Mouse (Mus musculus): ENCODE results near the gene Wasf2. TPM values are rescaled to one million over a fixed set of nuclear protein-coding genes. Genes with fewer than 3 reads are reported as not detected.
"Not testable (repeated sequence)": the region's sequence is repeated elsewhere in the genome, so short reads cannot be mapped to it uniquely, and the experiment has no call there.

Wasf2 gene
- polyA plus RNA-seq, 1 experiment = 8.8 TPM

- TF ChIP-seq GATA1 (IDR thresholded peaks at IDR 0.05; ENCODE audit: low read length) (no peak), TAL1 (IDR thresholded peaks at IDR 0.05; ENCODE audit: low read length) (no peak)
- no peak overlapping the region for H3K4me3 ChIP-seq (replicated peaks)
- no peaks in the 10 kb centered on the region for H3K36me3 ChIP-seq (ENCODE audit: control insufficient read depth)
- no peaks in the 10 kb centered on the region for H3K9me3 ChIP-seq (ENCODE audit: control insufficient read depth, low read length)
- peaks cover 8% of the 10 kb centered on the region for H3K4me1 ChIP-seq (ENCODE audit: control insufficient read depth)
- peaks cover 34% of the 10 kb centered on the region for H3K27me3 ChIP-seq (ENCODE audit: control insufficient read depth)
These were observed 35.2 kb upstream of the Wasf2 start for GRCm38 (mm10) chr4:133094936-133095733.

- not testable (repeated sequence) for H3K9me3 ChIP-seq (ENCODE audit: control insufficient read depth, low read length); H3K36me3 ChIP-seq (ENCODE audit: control insufficient read depth); H3K4me1 ChIP-seq (ENCODE audit: control insufficient read depth); H3K4me3 ChIP-seq (replicated peaks)
- peaks cover 33% of the 10 kb centered on the region for H3K27me3 ChIP-seq (ENCODE audit: control insufficient read depth)
These were observed 34.6 kb upstream of the Wasf2 start for GRCm38 (mm10) chr4:133095734-133096065.

GRCm38 (mm10) chr4:133096671-133097070, 33.6 kb upstream of the Wasf2 start:
- not testable (repeated sequence) for H3K4me1 ChIP-seq (ENCODE audit: control insufficient read depth); H3K36me3 ChIP-seq (ENCODE audit: control insufficient read depth); H3K9me3 ChIP-seq (ENCODE audit: control insufficient read depth, low read length); H3K4me3 ChIP-seq (replicated peaks)
- H3K27me3 ChIP-seq (ENCODE audit: control insufficient read depth) = peaks cover 23% of the 10 kb centered on the region

GRCm38 (mm10) chr4:133101751-133102150, 28.6 kb upstream of the Wasf2 start:
- no peak for TF ChIP-seq GATA1 (IDR thresholded peaks at IDR 0.05; ENCODE audit: low read length)
- TF ChIP-seq TAL1 (IDR thresholded peaks at IDR 0.05; ENCODE audit: low read length) = no peak
- Histone ChIP-seq H3K4me3 (replicated peaks) (no peak overlapping the region), H3K27me3 (ENCODE audit: control insufficient read depth) (no peaks in the 10 kb centered on the region), H3K4me1 (ENCODE audit: control insufficient read depth) (peaks cover 6% of the 10 kb centered on the region), H3K9me3 (ENCODE audit: control insufficient read depth, low read length) (no peaks in the 10 kb centered on the region), H3K36me3 (ENCODE audit: control insufficient read depth) (no peaks in the 10 kb centered on the region)

- TF ChIP-seq GATA1 (IDR thresholded peaks at IDR 0.05; ENCODE audit: low read length) (no peak), TAL1 (IDR thresholded peaks at IDR 0.05; ENCODE audit: low read length) (no peak)
- Histone ChIP-seq H3K4me1 (ENCODE audit: control insufficient read depth) (peaks cover 10% of the 10 kb centered on the region), H3K9me3 (ENCODE audit: control insufficient read depth, low read length) (no peaks in the 10 kb centered on the region), H3K36me3 (ENCODE audit: control insufficient read depth) (no peaks in the 10 kb centered on the region), H3K27me3 (ENCODE audit: control insufficient read depth) (no peaks in the 10 kb centered on the region), H3K4me3 (replicated peaks) (no peak overlapping the region)
These were observed 26.6 kb upstream of the Wasf2 start for GRCm38 (mm10) chr4:133103525-133104193.

GRCm38 (mm10) chr4:133104194-133104569, 26.1 kb upstream of the Wasf2 start:
- TF ChIP-seq TAL1 (IDR thresholded peaks at IDR 0.05; ENCODE audit: low read length) (no peak), GATA1 (IDR thresholded peaks at IDR 0.05; ENCODE audit: low read length) (no peak)
- Histone ChIP-seq H3K9me3 (ENCODE audit: control insufficient read depth, low read length) (no peaks in the 10 kb centered on the region), H3K4me1 (ENCODE audit: control insufficient read depth) (peaks cover 10% of the 10 kb centered on the region), H3K36me3 (ENCODE audit: control insufficient read depth) (no peaks in the 10 kb centered on the region), H3K27me3 (ENCODE audit: control insufficient read depth) (no peaks in the 10 kb centered on the region), H3K4me3 (replicated peaks) (no peak overlapping the region)

- H3K4me3 ChIP-seq (replicated peaks) = no peak overlapping the region
- no peaks in the 10 kb centered on the region for H3K27me3 ChIP-seq (ENCODE audit: control insufficient read depth)
- no peaks in the 10 kb centered on the region for H3K9me3 ChIP-seq (ENCODE audit: control insufficient read depth, low read length)
- H3K36me3 ChIP-seq (ENCODE audit: control insufficient read depth) = no peaks in the 10 kb centered on the region
- TF ChIP-seq GATA1 (IDR thresholded peaks at IDR 0.05; ENCODE audit: low read length) = no peak
- TF ChIP-seq TAL1 (IDR thresholded peaks at IDR 0.05; ENCODE audit: low read length) = no peak
- peaks cover 10% of the 10 kb centered on the region for H3K4me1 ChIP-seq (ENCODE audit: control insufficient read depth)
These were observed 23.6 kb upstream of the Wasf2 start for GRCm38 (mm10) chr4:133106691-133107090.

- Histone ChIP-seq H3K27me3 (ENCODE audit: control insufficient read depth) (no peaks in the 10 kb centered on the region), H3K36me3 (ENCODE audit: control insufficient read depth) (no peaks in the 10 kb centered on the region), H3K4me1 (ENCODE audit: control insufficient read depth) (peaks cover 10% of the 10 kb centered on the region), H3K9me3 (ENCODE audit: control insufficient read depth, low read length) (no peaks in the 10 kb centered on the region), H3K4me3 (replicated peaks) (no peak overlapping the region)
- TF ChIP-seq GATA1 (IDR thresholded peaks at IDR 0.05; ENCODE audit: low read length) = no peak
- TF ChIP-seq TAL1 (IDR thresholded peaks at IDR 0.05; ENCODE audit: low read length) = no peak
These were observed 22.5 kb upstream of the Wasf2 start for GRCm38 (mm10) chr4:133107788-133108281.

GRCm38 (mm10) chr4:133108481-133109334, 21.6 kb upstream of the Wasf2 start:
- H3K9me3 ChIP-seq (ENCODE audit: control insufficient read depth, low read length) = no peaks in the 10 kb centered on the region
- no peaks in the 10 kb centered on the region for H3K36me3 ChIP-seq (ENCODE audit: control insufficient read depth)
- no peaks in the 10 kb centered on the region for H3K27me3 ChIP-seq (ENCODE audit: control insufficient read depth)
- H3K4me3 ChIP-seq (replicated peaks) = no peak overlapping the region
- TF ChIP-seq GATA1 (IDR thresholded peaks at IDR 0.05; ENCODE audit: low read length) (no peak), TAL1 (IDR thresholded peaks at IDR 0.05; ENCODE audit: low read length) (no peak)
- H3K4me1 ChIP-seq (ENCODE audit: control insufficient read depth) = peaks cover 8% of the 10 kb centered on the region

Data from erythroblast, embryonic 14.5 days (primary cell).